Mouse (Mus musculus) retina, postnatal 1 day (tissue): ENCODE results near the gene Grik4.

Source experiments
- DNase-seq: peaks from one replicate; pipeline ENCODE4 v3.0.0-alpha.2; 2012

The Grik4 gene

DNA sequence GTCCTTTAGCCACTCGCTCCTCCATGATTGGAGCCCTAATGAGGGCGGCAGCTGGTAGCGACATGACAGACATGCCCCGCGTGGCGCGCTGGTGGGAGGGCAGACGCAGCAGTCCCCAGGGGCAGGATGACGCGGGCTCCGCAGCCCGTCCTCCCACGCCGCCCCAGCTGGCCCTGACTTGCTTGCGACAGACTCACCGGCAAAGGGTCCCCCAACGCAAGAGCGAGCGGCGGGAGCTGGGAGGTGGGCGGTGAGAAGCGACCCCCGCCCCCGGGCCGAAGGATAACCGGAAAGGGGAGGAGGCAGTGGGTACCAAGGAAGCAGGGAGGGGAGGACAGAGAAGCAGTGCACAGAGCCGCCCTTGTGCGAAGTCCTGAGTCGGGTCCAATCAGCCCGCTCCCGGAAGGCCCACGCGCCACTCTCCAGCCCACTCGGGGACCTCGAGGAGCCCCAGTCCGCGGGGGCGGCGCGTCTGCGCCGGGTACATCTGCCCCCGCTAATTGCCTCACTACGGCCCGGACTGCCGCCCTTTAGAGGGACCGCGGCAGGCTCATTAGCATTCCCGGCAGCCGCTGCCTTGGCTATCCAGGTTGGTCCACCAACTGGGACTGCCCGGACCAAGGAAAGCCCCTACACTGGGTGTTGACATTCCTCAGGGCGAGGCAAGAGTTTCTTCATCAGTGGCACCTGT lies 46.8 kb downstream of the Grik4 start:
- peak; percentile 94 for DNase-seq

- DNase-seq = peak; percentile 83
Measured at GRCm38 (mm10) chr9:42896421-42897210, 47.7 kb downstream of the Grik4 start.

DNA sequence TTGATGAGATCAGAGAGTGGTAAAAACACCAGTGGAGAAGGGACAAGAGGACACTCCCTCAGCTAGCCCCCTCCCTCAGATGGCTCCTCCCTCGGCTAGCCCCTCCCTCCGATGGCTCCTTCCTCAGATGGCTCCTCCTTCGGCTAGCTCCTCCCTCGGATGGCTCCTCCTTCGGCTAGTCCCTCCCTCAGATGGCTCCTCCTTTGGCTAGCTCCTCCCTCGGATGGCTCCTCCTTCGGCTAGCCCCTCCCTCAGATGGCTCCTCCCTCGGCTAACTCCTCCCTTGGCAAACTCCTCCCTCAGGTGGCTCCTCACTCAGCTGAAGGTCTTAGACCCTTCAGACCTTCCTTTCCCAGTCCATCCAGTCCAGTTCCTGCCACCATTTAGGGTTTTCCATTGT lies 51.5 kb downstream of the Grik4 start:
- no peak for DNase-seq

- DNase-seq = no peak
Measured at GRCm38 (mm10) chr9:42887930-42888329, 56.4 kb downstream of the Grik4 start.

GRCm38 (mm10) chr9:42886112-42886766 lies 58.1 kb downstream of the Grik4 start:
- peak; percentile 58 for DNase-seq

DNA sequence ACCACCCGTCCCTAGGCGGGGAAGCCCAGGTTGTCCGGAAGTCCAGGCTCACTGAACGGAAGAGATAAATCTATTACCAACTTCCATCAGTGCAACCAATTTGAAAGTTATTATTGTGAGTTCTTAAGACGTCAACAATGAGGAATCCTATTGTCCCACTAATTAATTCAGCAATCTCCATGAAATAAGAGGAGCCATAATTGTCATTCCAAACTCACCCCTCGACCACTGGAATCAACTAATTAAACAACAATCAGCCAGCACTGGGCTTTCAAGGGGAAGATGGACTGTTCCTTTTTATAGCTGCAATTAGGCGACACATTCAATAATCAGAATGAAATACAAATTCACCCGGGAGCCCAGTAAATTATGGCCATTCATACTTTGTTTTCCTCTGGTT lies 58.7 kb downstream of the Grik4 start:
- DNase-seq = peak; percentile 87

- DNase-seq = no peak
Measured at GRCm38 (mm10) chr9:42885123-42885522, 59.2 kb downstream of the Grik4 start.

- no peak for DNase-seq
Measured at GRCm38 (mm10) chr9:42883006-42883759, 61.1 kb downstream of the Grik4 start.

- no peak for DNase-seq
Measured at GRCm38 (mm10) chr9:42882313-42882712, 62.0 kb downstream of the Grik4 start.

DNA sequence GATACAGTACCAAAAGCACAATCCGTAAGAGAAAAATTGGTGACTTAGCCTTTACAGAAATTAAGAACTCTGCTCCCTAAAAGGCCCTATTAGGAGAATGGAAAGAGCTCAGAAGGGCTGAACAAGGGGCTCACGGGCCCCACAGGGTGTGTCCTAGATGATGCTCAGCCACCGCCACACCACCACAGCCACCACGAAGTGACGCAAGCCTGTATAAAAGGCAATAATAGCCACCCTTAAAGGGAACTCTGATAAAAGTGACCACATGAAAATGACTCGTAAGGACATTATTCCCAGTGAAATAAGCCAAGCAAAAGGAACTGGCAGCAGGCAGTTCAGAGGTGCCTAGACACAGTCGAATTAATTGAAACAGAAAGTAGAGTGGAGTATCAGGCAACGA lies 63.3 kb downstream of the Grik4 start:
- DNase-seq = no peak

- no peak for DNase-seq
Measured at GRCm38 (mm10) chr9:42878401-42878800, 65.9 kb downstream of the Grik4 start.

DNA sequence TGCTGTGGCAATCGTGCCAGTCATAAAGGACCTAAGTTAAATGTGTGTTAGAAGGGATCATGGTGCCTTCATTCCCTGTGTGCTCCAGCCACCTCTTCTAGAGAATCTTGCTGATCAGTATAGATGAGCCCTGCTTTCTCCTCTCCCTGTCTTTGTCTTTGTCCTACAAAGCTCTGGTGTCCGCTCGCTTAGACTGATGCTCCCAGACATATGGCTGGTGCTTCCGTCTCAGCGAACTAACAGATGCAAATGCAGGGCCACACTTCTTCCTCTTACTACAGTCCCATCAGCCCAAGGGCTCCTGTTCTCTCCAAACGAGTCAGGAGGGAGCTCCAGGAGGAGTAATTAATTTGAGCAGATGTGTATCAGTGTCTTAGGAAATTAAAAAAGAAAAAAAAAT lies 71.4 kb downstream of the Grik4 start:
- peak; percentile 52 for DNase-seq

DNA sequence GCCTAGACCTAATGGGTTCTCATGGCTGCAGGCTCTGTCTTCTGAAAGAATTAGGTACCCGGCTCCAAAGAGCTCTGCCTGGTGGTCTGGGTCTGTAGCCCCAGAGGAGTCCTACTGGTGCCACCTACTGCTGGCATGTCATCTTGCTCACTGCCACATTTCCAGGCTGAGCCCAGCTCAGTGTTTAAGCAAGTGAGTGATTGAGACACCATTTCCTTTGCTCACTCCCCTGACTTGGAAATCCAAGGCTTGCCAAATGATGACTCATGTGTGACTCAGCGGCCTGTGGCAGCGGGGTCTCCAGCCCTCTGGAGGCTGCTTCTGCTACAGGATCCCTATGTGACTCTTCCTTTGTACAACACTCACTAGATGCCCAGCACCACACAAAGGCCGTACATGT lies 72.6 kb downstream of the Grik4 start:
- no peak for DNase-seq

GRCm38 (mm10) chr9:42870257-42870656 lies 74.0 kb downstream of the Grik4 start:
- DNase-seq = no peak

- peak; percentile 52 for DNase-seq
Measured at GRCm38 (mm10) chr9:42868508-42868907, 75.8 kb downstream of the Grik4 start.

DNA sequence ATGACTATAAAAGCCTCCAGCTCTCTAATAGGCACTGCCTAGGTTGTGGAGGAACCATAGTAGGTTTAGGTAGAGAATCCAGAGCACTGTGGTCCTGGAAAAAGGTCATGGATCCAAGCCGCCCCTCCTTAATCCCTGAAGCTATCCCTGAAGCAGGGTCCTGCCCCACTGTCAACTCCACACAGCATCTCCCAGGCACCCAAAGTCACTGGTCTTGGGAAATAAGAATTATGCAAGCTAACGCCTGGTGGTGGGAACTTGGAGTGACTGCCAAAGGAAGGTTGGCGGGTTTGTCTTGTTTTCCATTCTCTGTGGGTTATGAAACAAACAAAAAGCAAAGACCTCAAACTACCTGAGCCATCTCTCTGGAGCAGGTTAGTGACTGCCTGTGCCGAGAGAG lies 77.6 kb downstream of the Grik4 start:
- DNase-seq = no peak

GRCm38 (mm10) chr9:42865036-42865829 lies 79.1 kb downstream of the Grik4 start:
- DNase-seq = peak; percentile 45

GRCm38 (mm10) chr9:42863360-42863759 lies 80.9 kb downstream of the Grik4 start:
- peak; percentile 31 for DNase-seq

DNA sequence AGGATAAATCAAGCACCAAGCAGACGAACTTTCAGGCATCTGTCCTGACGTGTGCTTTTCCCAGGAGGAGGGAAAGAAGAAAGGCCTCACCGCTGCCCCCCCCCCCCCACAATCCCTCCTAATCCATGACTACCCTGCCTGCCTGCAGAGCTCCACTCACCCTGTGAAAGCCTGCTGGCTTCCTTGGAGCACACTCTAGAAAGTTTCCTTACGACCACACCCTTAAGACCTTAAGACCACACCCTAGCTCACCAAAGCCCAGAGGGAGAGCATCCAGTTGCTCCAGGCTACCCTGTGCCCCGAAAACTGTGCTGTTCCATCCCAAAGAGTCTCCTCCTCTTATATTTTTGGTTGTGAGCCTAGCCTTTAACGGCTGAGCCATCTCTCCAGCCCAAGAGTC lies 82.6 kb downstream of the Grik4 start:
- DNase-seq = no peak

DNA sequence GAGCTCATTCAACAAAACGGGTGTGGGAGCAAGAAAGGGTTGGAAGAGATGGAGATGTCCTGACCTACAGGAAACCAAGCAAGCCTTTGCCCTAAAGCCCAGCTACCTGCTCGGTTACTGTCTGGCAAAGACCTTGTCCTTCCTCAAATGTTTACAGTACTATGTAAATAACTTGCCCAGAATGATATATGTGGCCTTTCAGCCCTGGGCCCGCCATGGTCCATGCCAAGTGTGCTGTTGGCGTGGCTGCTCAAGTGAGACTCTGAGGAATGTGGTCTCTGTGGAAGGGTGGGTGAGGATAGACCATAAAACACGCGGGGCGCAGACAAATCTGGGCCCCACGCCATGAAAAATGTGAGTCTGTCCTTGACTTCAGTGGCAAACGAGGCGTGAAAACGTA lies 83.1 kb downstream of the Grik4 start:
- no peak for DNase-seq

- no peak for DNase-seq
Measured at GRCm38 (mm10) chr9:42859959-42860794, 84.1 kb downstream of the Grik4 start.
